In genomic region chr4:104269422-104270172, GRCm38 (mm10) we compare ENCODE assay signal across 17 mouse cellular contexts.
A peak's percentile ranks its signal among the peaks of the same experiment; 100 is the strongest.
DNase-seq lines count a peak whose midpoint lies in the region; ATAC-seq and TF ChIP-seq lines count a peak whose summit lies in the region.
"Had no signal": no experiment of that assay in that cellular context is flagged by ENCODE, and none has a peak within 500 bp of the region (broad histone marks: within the 10 kb centered on the region; RNA-seq: fewer than 3 reads in every experiment).

No protein-coding gene starts in this region.

- no peak for TF ChIP-seq CTCF in layer of hippocampus, adult 2 months (conservative IDR thresholded peaks at IDR 0.05)
- TF ChIP-seq CTCF in forebrain, postnatal 0 days (IDR thresholded peaks at IDR 0.05; ENCODE audit: low read depth), result no peak

- no peaks in the 10 kb centered on the region for H3K27me3 ChIP-seq in forebrain, postnatal 0 days (ENCODE audit: insufficient read depth, low read length)
- H3K27me3 ChIP-seq in midbrain, embryonic 15.5 days (replicated peaks), result no peaks in the 10 kb centered on the region
- H3K27me3 ChIP-seq: kidney, embryonic 15.5 days; liver, embryonic 13.5 days had no signal

- DNase-seq in layer of hippocampus, adult 2 months (ENCODE audit: low spot score in 2 of 2), result peak in 1 of 2 experiments; percentile 71
- DNase-seq in layer of hippocampus, postnatal 25 days (ENCODE audit: extremely low spot score in 1 of 2, low spot score in 1 of 2), result no peak
- DNase-seq in brain, embryonic 18.5 days (ENCODE audit: low read depth, low spot score), result peak; percentile 76
- DNase-seq in forebrain, postnatal 0 days, result peak; percentile 84
- no peak for DNase-seq in thymus, postnatal 10 days (ENCODE audit: low spot score in 2 of 2)
- no peak for DNase-seq in gastrocnemius, adult 18-20 months (ENCODE audit: low spot score)
- DNase-seq: cerebellum, adult 9-11 months; gastrocnemius, adult 2 months; heart, adult 2 months; liver, embryonic 13.5 days; right cerebral cortex, postnatal 14 days; thymus, postnatal 36 days had no signal

- H3K9me3 ChIP-seq in forebrain, postnatal 0 days (ENCODE audit: low read length), result no peaks in the 10 kb centered on the region
- no peaks in the 10 kb centered on the region for H3K9me3 ChIP-seq in midbrain, embryonic 15.5 days
- H3K9me3 ChIP-seq: embryonic facial prominence, embryonic 10.5 days; kidney, embryonic 15.5 days; liver, embryonic 13.5 days had no signal

- H3K36me3 ChIP-seq in forebrain, postnatal 0 days (ENCODE audit: insufficient read depth), result no peaks in the 10 kb centered on the region
- H3K36me3 ChIP-seq in midbrain, embryonic 15.5 days (replicated peaks), result no peaks in the 10 kb centered on the region
- H3K36me3 ChIP-seq: embryonic facial prominence, embryonic 10.5 days; kidney, embryonic 15.5 days; liver, embryonic 13.5 days had no signal

- H3K4me3 ChIP-seq in layer of hippocampus, adult 2 months, result no peak overlapping the region
- H3K4me3 ChIP-seq in forebrain, postnatal 0 days (ENCODE audit: low read depth, low read length), result no peak overlapping the region
- no peak overlapping the region for H3K4me3 ChIP-seq in midbrain, embryonic 15.5 days
- H3K4me3 ChIP-seq: embryonic facial prominence, embryonic 10.5 days; erythroblast, embryonic 14.5 days; gastrocnemius, adult 2 months; heart, adult 2 months; kidney, embryonic 15.5 days; liver, embryonic 13.5 days had no signal

- H3K4me1 ChIP-seq in forebrain, postnatal 0 days (ENCODE audit: insufficient read depth), result no peaks in the 10 kb centered on the region
- H3K4me1 ChIP-seq in midbrain, embryonic 15.5 days, result 0 out of 2 replicates have a peak, but pooled peaks cover 5% of the 10 kb centered on the region
- H3K4me1 ChIP-seq: embryonic facial prominence, embryonic 10.5 days; kidney, embryonic 15.5 days; liver, embryonic 13.5 days had no signal

- H3K27ac ChIP-seq in layer of hippocampus, adult 2 months, result peak overlapping the region; percentile 68
- peak overlapping the region; percentile 70 for H3K27ac ChIP-seq in forebrain, postnatal 0 days (ENCODE audit: low read depth, low read length)
- H3K27ac ChIP-seq in midbrain, embryonic 15.5 days, result peak overlapping the region; percentile 47
- H3K27ac ChIP-seq: embryonic facial prominence, embryonic 10.5 days; gastrocnemius, adult 2 months; heart, adult 2 months; kidney, embryonic 15.5 days; liver, embryonic 13.5 days; stomach, postnatal 0 days had no signal

- no peak overlapping the region for H3K9ac ChIP-seq in forebrain, postnatal 0 days
- no peak overlapping the region for H3K9ac ChIP-seq in midbrain, embryonic 15.5 days
- H3K9ac ChIP-seq: kidney, embryonic 15.5 days; liver, embryonic 13.5 days had no signal

- WGBS in forebrain, postnatal 0 days, result 24% methylated on average over 6 of the region's 6 CpGs
- 64% methylated on average over 6 of the region's 6 CpGs for WGBS in midbrain, embryonic 15.5 days

- ATAC-seq in forebrain, postnatal 0 days, result peak; percentile 94
- ATAC-seq in midbrain, embryonic 15.5 days (replicated peaks), result no peak

- H3K4me2 ChIP-seq in forebrain, postnatal 0 days (ENCODE audit: low read depth), result no peak overlapping the region
- H3K4me2 ChIP-seq in midbrain, embryonic 15.5 days, result no peak overlapping the region
- H3K4me2 ChIP-seq: kidney, embryonic 15.5 days; liver, embryonic 13.5 days had no signal

Comparison
In these comparisons a context has a peak if more than half of its experiments do, and no peak if none do; other contexts are left out.
1. DNase-seq: peak in brain, embryonic 18.5 days (single experiment) and forebrain, postnatal 0 days (single experiment); none in layer of hippocampus, postnatal 25 days (0 of 2), thymus, postnatal 10 days (0 of 2) and gastrocnemius, adult 18-20 months (single experiment).
2. Peak in every context shown above with its lines, with median percentiles within 50 percentile points of each other: H3K27ac ChIP-seq.